Mouse (Mus musculus) olfactory bulb, adult 2 months (tissue): ENCODE measurements around the gene Dis3l2.

Experiments
- CTCF ChIP-seq: fragments of 200-500 bp; IDR thresholded peaks from 2 replicates; pipeline ENCODE4 v1.5.1; 2012; ENCODE audit warnings: low read depth, mild to moderate bottlenecking, low read length, moderate library complexity; ENCODE audit not compliant: insufficient read depth
- POLR2A ChIP-seq: fragments of 200-500 bp; IDR thresholded peaks from 2 replicates; pipeline ENCODE4 v1.6.1; 2012; ENCODE audit warnings: mild to moderate bottlenecking, low read depth, low read length, moderate library complexity; ENCODE audit not compliant: insufficient read depth

DNA sequence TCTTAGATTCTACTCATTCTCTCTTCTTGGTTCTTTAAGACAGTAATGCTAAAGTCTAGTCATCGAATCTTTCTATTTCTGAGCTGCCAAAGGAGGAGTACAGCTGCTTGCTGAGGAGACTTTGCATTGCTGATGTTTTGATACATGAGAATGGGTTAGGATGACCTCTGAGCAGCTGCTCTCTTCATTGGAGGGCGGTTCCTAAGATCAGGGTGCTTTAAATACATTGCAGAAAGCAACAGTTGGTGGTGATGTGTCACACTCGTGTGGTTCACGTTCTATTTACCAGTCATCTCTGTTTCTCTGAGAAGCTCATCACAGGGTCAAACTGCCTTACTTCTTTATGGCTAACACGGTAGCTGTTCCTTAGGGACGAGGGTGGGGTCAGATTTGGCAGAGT is 54.5 kb downstream of the Dis3l2 start:
- TF ChIP-seq CTCF (no peak), POLR2A (no peak)
